Mouse (Mus musculus) right cerebral cortex, postnatal 10 days (tissue): ENCODE measurements around the gene Tnfrsf22.

Experiments used
- DNase-seq, 2 experiments: peaks; one replicate each; pipeline ENCODE4 v3.0.0; 2021; ENCODE audit warnings: low spot score in 2 of 2

The Tnfrsf22 gene

GRCm38 (mm10) chr7:143631503-143631902 lies 18.0 kb downstream of the Tnfrsf22 start:
- no peak for DNase-seq

- no peak for DNase-seq
These were observed 20.0 kb downstream of the Tnfrsf22 start for GRCm38 (mm10) chr7:143629501-143629900.

- no peak for DNase-seq
These were observed 20.9 kb downstream of the Tnfrsf22 start, which contains the start of gene Tnfrsf26 for GRCm38 (mm10) chr7:143628540-143628939. Gene Tnfrsf26 (minus strand): TSS chr7:143628722.

- DNase-seq: no peak
These were observed 21.7 kb downstream of the Tnfrsf22 start for GRCm38 (mm10) chr7:143627555-143628286.

GRCm38 (mm10) chr7:143626178-143626577 lies 23.3 kb downstream of the Tnfrsf22 start:
- no peak for DNase-seq

- DNase-seq: no peak
These were observed 24.3 kb downstream of the Tnfrsf22 start for GRCm38 (mm10) chr7:143625151-143625550.

- no peak for DNase-seq
These were observed 24.9 kb downstream of the Tnfrsf22 start for GRCm38 (mm10) chr7:143624561-143624960.

- DNase-seq: peak; percentile 24 to 25
These were observed 28.5 kb downstream of the Tnfrsf22 start for GRCm38 (mm10) chr7:143620951-143621350.

- DNase-seq: no peak
These were observed 34.9 kb downstream of the Tnfrsf22 start for GRCm38 (mm10) chr7:143614404-143615135.

GRCm38 (mm10) chr7:143612215-143612614 lies 37.2 kb downstream of the Tnfrsf22 start:
- DNase-seq: no peak

GRCm38 (mm10) chr7:143605321-143605720 lies 44.1 kb downstream of the Tnfrsf22 start:
- DNase-seq: no peak

- DNase-seq: no peak
These were observed 44.6 kb downstream of the Tnfrsf22 start for GRCm38 (mm10) chr7:143604889-143605288.

- no peak for DNase-seq
These were observed 47.8 kb downstream of the Tnfrsf22 start for GRCm38 (mm10) chr7:143601705-143602104.

GRCm38 (mm10) chr7:143600231-143600740 lies 49.2 kb downstream of the Tnfrsf22 start:
- no peak for DNase-seq

GRCm38 (mm10) chr7:143599428-143600230 lies 49.8 kb downstream of the Tnfrsf22 start, which contains the start of gene Cars:
Gene Cars (minus strand): TSS chr7:143600090.
- DNase-seq: peak; percentile 96 to 97

- peak; percentile 35 for DNase-seq
These were observed 54.6 kb downstream of the Tnfrsf22 start for GRCm38 (mm10) chr7:143594865-143595264.

GRCm38 (mm10) chr7:143592255-143592654 lies 57.2 kb downstream of the Tnfrsf22 start:
- no peak for DNase-seq

GRCm38 (mm10) chr7:143588006-143588405 lies 61.5 kb downstream of the Tnfrsf22 start:
- DNase-seq: no peak

- no peak for DNase-seq
These were observed 61.9 kb downstream of the Tnfrsf22 start for GRCm38 (mm10) chr7:143587586-143587985.
